Mouse (Mus musculus): ENCODE results near the gene Uchl4. TPM values are rescaled to one million over a fixed set of nuclear protein-coding genes. Genes with fewer than 3 reads are reported as not detected.

The Uchl4 gene
- polyA plus RNA-seq (2015; fragmentation: Nextera tagmentation; extraction: Ambion mirVana) = 1.3 and 1.5 TPM in 2 replicates

GRCm38 (mm10) chr9:64234768-64235435 is at the start of gene Uchl4:
Gene Uchl4, plus strand, starts transcription at chr9:64235201.

GRCm38 (mm10) chr9:64253021-64253904 is 18.3 kb downstream of the Uchl4 start, which contains the start of gene Map2k1:
Gene Map2k1, minus strand, starts transcription at chr9:64253631.

GRCm38 (mm10) chr9:64281105-64281780 is 46.2 kb downstream of the Uchl4 start, which contains the start of gene Tipin:
Gene Tipin, plus strand, starts transcription at chr9:64281581.

Small RNAs within 50 kb of the gene (microRNA-seq; reads per million reads assigned to microRNA genes)
- gene Gm24106 = 0 reads per million in 2 experiments

Other genes starting within 250 kb of the Uchl4 start
- gene Smad6, start 213.1 kb upstream of the Uchl4 start, polyA plus RNA-seq (2015; fragmentation: Nextera tagmentation; extraction: Ambion mirVana) = 1.5 and 2.6 TPM in 2 replicates
- 0.41 and 1.3 TPM in 2 replicates for gene Lctl, start 118.1 kb upstream of the Uchl4 start, polyA plus RNA-seq (2015; fragmentation: Nextera tagmentation; extraction: Ambion mirVana)
- 3.6 and 4.2 TPM in 2 replicates for gene Zwilch, start 62.1 kb upstream of the Uchl4 start, polyA plus RNA-seq (2015; fragmentation: Nextera tagmentation; extraction: Ambion mirVana)
- 719 and 767 TPM in 2 replicates for gene Rpl4, start 61.8 kb upstream of the Uchl4 start, polyA plus RNA-seq (2015; fragmentation: Nextera tagmentation; extraction: Ambion mirVana)
- 24.9 and 26.7 TPM in 2 replicates for gene Snapc5, start 55.9 kb upstream of the Uchl4 start, polyA plus RNA-seq (2015; fragmentation: Nextera tagmentation; extraction: Ambion mirVana)
- 113 and 121 TPM in 2 replicates for gene Map2k1, start 18.4 kb downstream of the Uchl4 start, polyA plus RNA-seq (2015; fragmentation: Nextera tagmentation; extraction: Ambion mirVana)
- gene Tipin, start 46.4 kb downstream of the Uchl4 start, polyA plus RNA-seq (2015; fragmentation: Nextera tagmentation; extraction: Ambion mirVana) = 54.9 and 71.4 TPM in 2 replicates
- 10.3 and 11.4 TPM in 2 replicates for gene Dis3l, start 106.1 kb downstream of the Uchl4 start, polyA plus RNA-seq (2015; fragmentation: Nextera tagmentation; extraction: Ambion mirVana)
- gene Megf11, start 150.4 kb downstream of the Uchl4 start, polyA plus RNA-seq (2015; fragmentation: Nextera tagmentation; extraction: Ambion mirVana) = 0.66 and 0.69 TPM in 2 replicates